Comparison of ENCODE assay signal across 16 mouse cellular contexts in the genomic region with DNA sequence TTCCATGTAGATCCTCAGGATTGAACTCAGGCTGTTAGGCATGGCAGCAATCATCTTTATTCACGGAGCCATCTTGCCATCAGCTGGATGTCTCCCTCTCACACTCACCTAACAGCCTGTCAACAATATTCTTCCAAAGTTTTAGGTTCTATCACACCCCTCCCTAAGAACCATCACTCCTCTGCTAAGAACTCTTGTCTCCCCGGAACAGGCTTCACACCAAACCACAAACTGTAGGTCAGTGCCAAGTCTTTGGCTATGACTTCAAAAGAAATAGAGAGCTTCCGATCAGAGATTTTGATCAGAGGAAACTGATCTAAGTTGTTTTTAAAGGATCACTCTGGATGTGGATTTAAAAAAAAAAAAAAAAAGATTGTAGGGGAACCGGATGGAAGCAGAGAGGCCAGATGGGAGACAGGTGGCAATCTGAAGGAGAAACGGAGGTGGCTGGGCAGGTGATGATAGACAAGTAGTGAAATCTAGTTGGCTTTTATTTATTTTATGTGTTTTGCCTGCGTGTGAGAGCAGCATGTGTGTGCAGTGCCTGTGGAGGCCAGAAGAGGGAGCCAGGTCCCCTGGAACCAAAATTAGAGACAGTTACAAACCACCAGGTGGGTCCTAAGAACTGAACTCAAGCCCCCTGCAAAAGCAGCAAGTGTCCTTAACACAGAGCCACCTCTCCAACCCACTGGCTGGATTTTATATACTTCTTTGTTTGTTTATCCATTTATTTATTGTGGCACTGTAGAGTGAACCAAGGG. TPM values are rescaled to one million over a fixed set of nuclear protein-coding genes. Genes with fewer than 3 reads are reported as not detected.
A peak's percentile ranks its signal among the peaks of the same experiment; 100 is the strongest.
DNase-seq lines count a peak whose midpoint lies in the region; ATAC-seq and TF ChIP-seq lines count a peak whose summit lies in the region.
"Had no signal": no experiment of that assay in that cellular context is flagged by ENCODE, and none has a peak within 500 bp of the region (broad histone marks: within the 10 kb centered on the region; RNA-seq: fewer than 3 reads in every experiment).

No protein-coding gene starts in this region.

- no peak for DNase-seq in cerebellum, adult 2 months
- no peak for DNase-seq in cerebellum, postnatal 4 days (ENCODE audit: low spot score in 2 of 2)
- no peak for DNase-seq in liver, adult 2 months (ENCODE audit: extremely low read depth, low read depth, low spot score)
- DNase-seq in liver = no peak
- no peak for DNase-seq in ES-E14 (ENCODE audit: low read depth, low spot score)
- DNase-seq in induced T-regulatory cell, adult 2 months (ENCODE audit: low read depth) = peak; percentile 24
- DNase-seq in kidney, postnatal 25 days = no peak
- DNase-seq: adrenal gland, postnatal 14 days; cerebellum, postnatal 14 days; forebrain, postnatal 0 days; left cerebral cortex, postnatal 4 days; right cerebral cortex, postnatal 4 days had no signal

- no peak overlapping the region for H3K27ac ChIP-seq in cerebellum, adult 2 months (ENCODE audit: insufficient read depth, low read length)
- no peak overlapping the region for H3K27ac ChIP-seq in liver, adult 2 months (replicated peaks; ENCODE audit: insufficient read depth, low read depth, low read length)
- no peak overlapping the region for H3K27ac ChIP-seq in ES-E14 (ENCODE audit: insufficient read depth, low read depth, low read length, poor library complexity, severe bottlenecking)
- H3K27ac ChIP-seq in forebrain, embryonic 13.5 days = no peak overlapping the region
- H3K27ac ChIP-seq: heart, embryonic 10.5 days; neural tube, embryonic 12.5 days had no signal

- WGBS in cerebellum, adult 2 months = 73% methylated on average over 6 of the region's 6 CpGs
- 93% methylated on average over 6 of the region's 6 CpGs for WGBS in liver, adult 2 months
- 88% methylated on average over 6 of the region's 6 CpGs for WGBS in forebrain, embryonic 13.5 days

- no peaks in the 10 kb centered on the region for H3K9me3 ChIP-seq in ES-E14 (ENCODE audit: control insufficient read depth, insufficient read depth, low read depth, low read length)
- no peaks in the 10 kb centered on the region; the same call in 1 of the 2 replicates for H3K9me3 ChIP-seq in forebrain, embryonic 13.5 days (replicated peaks)
- H3K9me3 ChIP-seq: heart, embryonic 10.5 days; neural tube, embryonic 12.5 days had no signal

- H3K4me3 ChIP-seq in cerebellum, adult 2 months (replicated peaks; ENCODE audit: insufficient read depth, low read depth, low read length) = no peak overlapping the region
- H3K4me3 ChIP-seq in liver, adult 2 months (ENCODE audit: insufficient read depth, low read depth, low read length) = no peak overlapping the region
- no peak overlapping the region for H3K4me3 ChIP-seq in ES-E14 (ENCODE audit: insufficient read depth in 1 of 2, low read depth in 1 of 2, low read length in 2 of 2, poor library complexity in 1 of 2, severe bottlenecking in 1 of 2)
- H3K4me3 ChIP-seq in forebrain, embryonic 13.5 days = no peak overlapping the region
- H3K4me3 ChIP-seq: erythroblast, embryonic 14.5 days; heart, embryonic 10.5 days; neural tube, embryonic 12.5 days had no signal

- H3K4me1 ChIP-seq in cerebellum, adult 2 months (ENCODE audit: control insufficient read depth, insufficient read depth, low read length) = no peaks in the 10 kb centered on the region
- no peaks in the 10 kb centered on the region for H3K4me1 ChIP-seq in liver, adult 2 months (ENCODE audit: control insufficient read depth, insufficient read depth, low read length)
- no peaks in the 10 kb centered on the region; a peak in 1 of 4 replicates for H3K4me1 ChIP-seq in ES-E14 (ENCODE audit: control insufficient read depth in 2 of 2, insufficient read depth in 2 of 2, low read length in 2 of 2, poor library complexity in 1 of 2)
- no peaks in the 10 kb centered on the region for H3K4me1 ChIP-seq in forebrain, embryonic 13.5 days
- H3K4me1 ChIP-seq: neural tube, embryonic 12.5 days had no signal

- no peaks in the 10 kb centered on the region for H3K79me2 ChIP-seq in liver, adult 2 months (ENCODE audit: control insufficient read depth, insufficient read depth, low read length)

- no peak overlapping the region for H3K9ac ChIP-seq in liver, adult 2 months (ENCODE audit: low read depth, low read length)
- no peak overlapping the region for H3K9ac ChIP-seq in ES-E14 (ENCODE audit: insufficient read depth, low read depth, low read length, poor library complexity, severe bottlenecking)
- H3K9ac ChIP-seq in forebrain, embryonic 13.5 days = no peak overlapping the region
- H3K9ac ChIP-seq: forebrain, postnatal 0 days; neural tube, embryonic 12.5 days had no signal

- no peak for ATAC-seq in forebrain, embryonic 13.5 days
- ATAC-seq: forebrain, postnatal 0 days had no signal

- in situ Hi-C loops in ES-E14 (cut with MboI; ENCODE audit: low sequenced_read_pairs in 2 of 2, unreplicated experiment in 2 of 2) = no loop called here

- H3K36me3 ChIP-seq in liver, adult 2 months (ENCODE audit: control insufficient read depth, insufficient read depth, low read length) = no peaks in the 10 kb centered on the region
- no peaks in the 10 kb centered on the region for H3K36me3 ChIP-seq in ES-E14 (ENCODE audit: control insufficient read depth, insufficient read depth, low read length, poor library complexity, severe bottlenecking)
- no peaks in the 10 kb centered on the region for H3K36me3 ChIP-seq in forebrain, embryonic 13.5 days (ENCODE audit: poor library complexity, severe bottlenecking)
- H3K36me3 ChIP-seq: heart, embryonic 10.5 days; neural tube, embryonic 12.5 days had no signal

- no peaks in the 10 kb centered on the region for H3K27me3 ChIP-seq in cerebellum, adult 2 months (ENCODE audit: control insufficient read depth, insufficient read depth, low read length)
- H3K27me3 ChIP-seq in liver, adult 2 months (ENCODE audit: control insufficient read depth, insufficient read depth, low read length) = no peaks in the 10 kb centered on the region
- H3K27me3 ChIP-seq in forebrain, embryonic 13.5 days = no peaks in the 10 kb centered on the region
- H3K27me3 ChIP-seq: neural tube, embryonic 12.5 days had no signal

- peak; percentile 24; the same call in 1 of the 2 replicates for TF ChIP-seq CTCF in cerebellum, adult 2 months (IDR thresholded peaks at IDR 0.05; ENCODE audit: borderline replicate concordance, insufficient read depth, low read depth, low read length)
- TF ChIP-seq CTCF in liver, adult 2 months (IDR thresholded peaks at IDR 0.05; ENCODE audit: low read depth, low read length) = peak; percentile 62

- no peak overlapping the region for H3K4me2 ChIP-seq in forebrain, embryonic 13.5 days
- H3K4me2 ChIP-seq: neural tube, embryonic 12.5 days had no signal

- no peak for TF ChIP-seq POLR2A in cerebellum, adult 2 months (IDR thresholded peaks at IDR 0.05; ENCODE audit: borderline replicate concordance, insufficient read depth, low read length)
- TF ChIP-seq POLR2A in liver, adult 2 months (IDR thresholded peaks at IDR 0.05; ENCODE audit: extremely low read depth, insufficient read depth, low read length) = no peak

TF ChIP-seq in ES-E14, 5 proteins besides CTCF, POLR2A, EP300 and RAD21:
- TF ChIP-seq ZC3H11A (IDR thresholded peaks at IDR 0.05; ENCODE audit: borderline replicate concordance, low read depth, low read length) (peak; percentile 44; the same call in 1 of the 2 replicates), HCFC1 (IDR thresholded peaks at IDR 0.05; ENCODE audit: borderline replicate concordance, insufficient read depth, low read length) (no peak)

RNA-seq across cellular contexts. Expression of gene Lman2l, which starts 9.2 kb away (rescaled TPM):
- 37.9 and 41.9 TPM in 2 replicates for polyA plus RNA-seq in cerebellum, adult 2 months (2012; rRNA removed)
- total RNA-seq in liver, adult 2 months (2014; rRNA removed) = 5.1 and 7.9 TPM in 2 replicates
- polyA plus RNA-seq in liver, adult 2 months (2012; rRNA removed) = 7.7 and 9.3 TPM in 2 replicates
- total RNA-seq in ES-E14 (2012; rRNA removed) = 10.9 and 13.0 TPM in 2 replicates
- 56.4 and 59.5 TPM in 2 replicates for polyA plus RNA-seq in forebrain, embryonic 13.5 days (2015; fragmentation: Nextera tagmentation; extraction: Ambion mirVana)

RNA-seq across cellular contexts. Expression of gene Cnnm4, which starts 17.2 kb away (rescaled TPM):
- polyA plus RNA-seq in cerebellum, adult 2 months (2012; rRNA removed) = 12.2 and 14.6 TPM in 2 replicates
- total RNA-seq in liver, adult 2 months (2014; rRNA removed) = 2.3 and 3.9 TPM in 2 replicates
- polyA plus RNA-seq in liver, adult 2 months (2012; rRNA removed) = 2.4 and 2.7 TPM in 2 replicates
- 10.7 and 17.9 TPM in 2 replicates for total RNA-seq in ES-E14 (2012; rRNA removed)
- 10.0 and 10.2 TPM in 2 replicates for polyA plus RNA-seq in forebrain, embryonic 13.5 days (2015; fragmentation: Nextera tagmentation; extraction: Ambion mirVana)

RNA-seq across cellular contexts. Expression of gene Cnnm3, which starts 57.4 kb away (rescaled TPM):
- 46.2 and 48.7 TPM in 2 replicates for polyA plus RNA-seq in cerebellum, adult 2 months (2012; rRNA removed)
- total RNA-seq in liver, adult 2 months (2014; rRNA removed) = 4.4 and 6.8 TPM in 2 replicates
- polyA plus RNA-seq in liver, adult 2 months (2012; rRNA removed) = 11.3 and 14.1 TPM in 2 replicates
- 28.6 and 50.7 TPM in 2 replicates for total RNA-seq in ES-E14 (2012; rRNA removed)
- polyA plus RNA-seq in forebrain, embryonic 13.5 days (2015; fragmentation: Nextera tagmentation; extraction: Ambion mirVana) = 5.3 and 5.7 TPM in 2 replicates
